Mouse (Mus musculus): Measurements from ENCODE around the gene Notch1.

Gene Notch1

GRCm38 (mm10) chr2:26516275-26516674 lies at the start of gene Notch1:
Notch1 (minus strand) TSS chr2:26516663.
- DNase-seq (ENCODE audit: low read depth, low spot score): no peak

DNA sequence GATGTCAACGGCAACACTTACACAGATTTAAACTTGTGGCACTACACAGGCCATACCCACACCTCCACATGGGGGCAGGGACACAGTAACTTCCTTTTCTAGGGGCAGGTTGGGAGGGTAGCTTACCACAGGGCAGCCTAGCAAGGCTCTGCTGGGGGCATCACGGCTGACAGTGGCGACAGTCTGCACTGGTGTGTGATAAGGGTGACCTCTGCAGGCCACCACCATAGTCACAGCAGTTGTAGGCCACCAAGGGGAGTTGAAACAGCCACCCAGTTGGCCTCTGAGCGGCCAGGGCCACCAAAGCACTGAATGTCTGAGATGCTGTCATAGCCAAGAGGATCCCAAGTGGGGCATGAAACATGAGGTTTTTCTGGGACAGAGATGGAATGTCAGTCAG lies 49.8 kb upstream of the Notch1 start:
- DNase-seq (ENCODE audit: low read depth, low spot score): no peak

- DNase-seq (ENCODE audit: low read depth, low spot score): no peak
Observed at GRCm38 (mm10) chr2:26561351-26562016, 45.0 kb upstream of the Notch1 start.

DNA sequence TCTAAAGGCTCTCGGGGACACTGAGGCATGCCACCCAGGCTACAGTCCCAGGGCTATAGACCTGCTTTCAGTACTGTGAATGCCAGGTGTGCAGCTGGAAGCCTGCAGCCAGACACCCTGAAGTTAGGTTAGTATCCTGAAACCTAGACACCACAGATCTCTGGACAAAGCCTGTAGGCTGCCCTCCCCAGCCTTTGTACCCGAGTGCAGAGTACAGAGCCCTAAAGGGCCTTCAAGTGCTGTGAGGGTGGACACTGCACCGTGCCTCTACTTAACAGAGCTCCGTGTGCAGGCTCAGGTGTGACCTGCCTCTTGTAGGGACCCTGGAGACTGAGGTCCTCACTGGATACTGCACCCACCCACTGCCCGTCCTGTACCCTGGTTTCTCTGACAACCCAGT lies 44.0 kb upstream of the Notch1 start:
- no peak for DNase-seq (ENCODE audit: low read depth, low spot score)

- no peak for DNase-seq (ENCODE audit: low read depth, low spot score)
Observed at GRCm38 (mm10) chr2:26556535-26556993, 40.1 kb upstream of the Notch1 start.

DNA sequence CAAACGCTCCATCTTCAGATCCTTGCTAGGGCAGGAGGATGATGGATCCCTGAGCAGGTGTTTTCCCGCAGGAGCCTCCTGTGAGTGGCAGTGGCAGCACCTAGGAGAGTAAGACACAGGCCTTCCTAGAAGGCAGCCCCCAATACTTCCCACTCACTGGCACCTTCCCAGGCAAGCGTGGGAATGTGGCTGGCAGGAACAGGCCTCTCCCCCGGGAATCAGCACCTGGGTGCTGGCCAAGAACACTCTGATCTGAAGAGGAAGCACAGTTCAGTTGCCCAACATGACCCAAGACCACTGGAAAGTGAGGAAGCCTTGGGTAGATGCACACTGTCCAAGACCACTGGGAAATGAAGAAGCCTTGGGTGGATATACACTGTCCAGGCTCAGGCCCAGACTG lies 38.6 kb upstream of the Notch1 start:
- no peak for DNase-seq (ENCODE audit: low read depth, low spot score)

GRCm38 (mm10) chr2:26553904-26554303 lies 37.4 kb upstream of the Notch1 start:
- DNase-seq (ENCODE audit: low read depth, low spot score): no peak

GRCm38 (mm10) chr2:26552066-26552465 lies 35.6 kb upstream of the Notch1 start:
- DNase-seq (ENCODE audit: low read depth, low spot score): no peak

DNA sequence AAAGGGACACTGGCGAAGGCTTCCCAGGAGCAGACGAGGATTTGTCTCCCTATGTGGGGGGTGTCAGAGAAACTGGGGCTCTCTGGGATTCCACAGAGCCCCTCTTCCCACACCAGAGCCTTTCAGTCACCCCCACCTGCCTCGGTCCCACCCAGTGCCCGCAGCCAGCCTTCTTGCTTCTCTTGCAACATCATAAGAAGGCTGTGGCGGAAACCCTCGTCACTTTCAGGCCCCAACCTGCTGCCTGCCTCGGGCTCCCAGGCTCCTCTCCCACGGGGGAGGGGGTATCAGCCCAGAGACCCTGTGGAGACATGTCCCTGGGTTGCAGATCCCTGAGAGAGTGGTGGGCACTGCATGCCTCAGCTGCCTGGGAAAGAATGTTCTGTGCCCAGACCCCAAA lies 35.0 kb upstream of the Notch1 start:
- no peak for DNase-seq (ENCODE audit: low read depth, low spot score)

GRCm38 (mm10) chr2:26550777-26551176 lies 34.3 kb upstream of the Notch1 start:
- no peak for DNase-seq (ENCODE audit: low read depth, low spot score)

GRCm38 (mm10) chr2:26550205-26550604 lies 33.7 kb upstream of the Notch1 start:
- DNase-seq (ENCODE audit: low read depth, low spot score): no peak

- no peak for DNase-seq (ENCODE audit: low read depth, low spot score)
Observed at GRCm38 (mm10) chr2:26549801-26550200, 33.3 kb upstream of the Notch1 start.

GRCm38 (mm10) chr2:26547481-26547880 lies 31.0 kb upstream of the Notch1 start:
- DNase-seq (ENCODE audit: low read depth, low spot score): no peak

GRCm38 (mm10) chr2:26544265-26544664 lies 27.8 kb upstream of the Notch1 start:
- no peak for DNase-seq (ENCODE audit: low read depth, low spot score)

DNA sequence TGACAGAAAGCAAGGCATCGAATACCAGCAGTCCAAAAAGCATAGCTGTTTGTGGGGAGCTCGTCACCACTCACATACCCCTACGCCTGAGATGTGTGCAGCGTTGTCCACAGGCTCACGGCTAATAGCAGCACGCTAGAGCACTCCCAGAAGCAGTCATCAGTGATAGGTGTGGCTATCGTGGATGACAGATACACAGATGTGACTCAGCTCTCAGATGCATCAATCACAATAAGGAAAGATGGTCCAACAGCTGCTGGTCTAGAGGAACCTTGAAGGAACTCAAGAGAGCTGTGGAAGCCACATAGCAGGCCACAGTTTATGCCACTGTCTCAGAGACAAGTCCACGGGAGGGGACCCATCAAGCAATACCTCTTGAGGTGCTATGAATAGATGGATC lies 27.3 kb upstream of the Notch1 start:
- DNase-seq (ENCODE audit: low read depth, low spot score): no peak

GRCm38 (mm10) chr2:26543155-26543554 lies 26.7 kb upstream of the Notch1 start:
- DNase-seq (ENCODE audit: low read depth, low spot score): no peak

- no peak for DNase-seq (ENCODE audit: low read depth, low spot score)
Observed at GRCm38 (mm10) chr2:26541258-26541910, 24.9 kb upstream of the Notch1 start.

DNA sequence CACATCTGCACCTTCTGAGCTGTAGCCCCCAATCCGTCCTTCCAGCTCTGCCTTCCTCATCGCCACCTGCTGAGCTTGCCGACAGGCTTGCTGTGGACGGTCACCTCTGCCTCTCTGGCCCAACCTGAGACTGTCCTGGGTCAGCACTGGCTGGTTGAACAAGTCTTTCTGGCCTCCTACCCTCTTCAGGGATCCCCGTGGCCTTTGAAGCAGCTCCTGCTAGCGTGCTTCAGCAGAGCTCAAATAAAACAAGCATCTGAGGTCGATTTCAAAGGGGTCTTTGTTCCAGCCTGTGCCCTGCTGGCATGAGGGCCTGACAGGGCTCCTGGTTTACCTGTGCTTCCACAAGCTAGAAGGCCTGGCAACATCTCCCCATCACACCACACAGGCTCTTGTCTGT lies 24.3 kb upstream of the Notch1 start:
- no peak for DNase-seq (ENCODE audit: low read depth, low spot score)

DNA sequence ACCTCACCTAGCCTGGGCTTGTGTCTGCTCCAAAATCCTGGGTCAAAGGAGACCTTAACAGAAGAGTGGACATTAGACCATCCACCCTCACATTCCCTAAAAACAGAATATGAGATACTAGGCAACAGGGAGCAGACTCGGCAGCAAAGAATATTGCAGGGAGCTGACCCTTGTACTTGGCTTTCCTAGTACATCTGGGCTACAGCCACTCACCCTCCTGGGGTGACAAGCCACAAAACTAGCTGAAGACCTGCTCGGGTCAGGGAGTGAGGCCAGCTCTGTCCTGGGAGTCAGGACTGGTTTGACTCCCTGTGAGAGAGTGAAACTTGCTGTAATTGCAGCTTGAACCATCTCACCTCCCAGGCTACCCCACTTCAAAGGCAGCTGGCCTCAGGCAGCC lies 23.1 kb upstream of the Notch1 start:
- DNase-seq (ENCODE audit: low read depth, low spot score): no peak

DNA sequence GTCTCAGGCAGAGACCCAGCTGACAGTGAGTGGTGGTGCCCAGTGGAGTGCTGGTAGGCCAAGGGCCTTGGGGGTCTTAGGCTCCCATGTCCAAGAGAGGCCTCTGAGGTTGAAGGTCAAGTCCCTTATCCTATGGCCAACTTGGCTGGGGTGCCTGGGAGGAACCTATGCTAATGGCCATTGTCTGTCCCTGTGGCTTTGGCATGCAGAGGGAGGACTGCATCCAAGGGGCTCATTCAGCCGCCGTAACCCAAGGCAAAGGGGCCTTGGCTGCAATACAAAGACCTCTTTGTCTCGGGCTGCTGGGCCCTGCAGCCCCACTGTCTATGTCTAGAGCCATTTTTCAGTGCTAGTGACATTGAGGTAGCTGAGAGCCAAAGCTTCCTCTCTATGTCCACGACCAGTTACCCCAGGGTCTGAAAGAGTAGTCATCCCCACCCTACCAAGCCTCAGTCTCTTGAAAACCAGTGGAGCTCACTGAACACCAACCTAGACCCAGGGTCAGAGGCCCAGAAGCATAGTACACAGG lies 19.1 kb upstream of the Notch1 start:
- no peak for DNase-seq (ENCODE audit: low read depth, low spot score)

GRCm38 (mm10) chr2:26534616-26535015 lies 18.2 kb upstream of the Notch1 start:
- DNase-seq (ENCODE audit: low read depth, low spot score): no peak

DNA sequence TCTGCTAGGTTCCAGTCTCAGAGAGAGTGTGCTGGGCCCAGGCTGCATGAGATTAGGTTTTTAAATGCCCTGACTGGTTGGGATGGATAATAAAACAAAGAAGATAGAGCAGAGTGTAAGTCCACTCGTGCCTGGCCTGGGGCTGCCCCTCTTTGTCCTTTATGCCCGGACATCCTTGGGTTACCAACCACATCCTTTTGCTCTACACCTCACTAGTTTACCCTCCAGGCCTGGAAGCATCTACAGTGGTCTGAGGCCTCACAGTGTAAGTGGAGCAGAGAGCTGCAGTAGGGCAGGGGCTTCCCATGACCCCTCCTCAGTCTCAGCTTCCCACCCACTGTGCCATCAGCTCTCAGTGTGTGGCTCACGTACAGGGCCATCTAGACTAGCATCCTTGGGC lies 17.7 kb upstream of the Notch1 start:
- no peak for DNase-seq (ENCODE audit: low read depth, low spot score)

DNA sequence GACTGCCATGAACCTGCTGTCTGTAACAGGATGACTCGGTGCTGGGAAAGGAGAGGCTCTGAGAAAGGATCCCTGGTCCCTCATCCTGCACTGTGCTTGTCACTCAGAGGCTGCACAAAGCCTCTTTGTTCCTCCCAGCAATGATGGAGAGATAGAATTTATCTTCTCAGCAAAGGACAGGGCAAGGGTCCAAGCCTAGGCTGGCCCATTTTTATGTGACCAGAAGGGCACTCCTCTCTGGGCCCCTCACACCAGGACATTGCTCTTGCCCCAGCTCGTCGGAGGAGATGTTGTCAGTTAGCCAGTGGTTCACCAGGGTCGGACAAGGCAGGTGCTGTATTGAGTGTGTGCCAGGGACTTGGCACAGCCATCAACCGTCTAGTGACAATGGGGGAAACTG lies 16.8 kb upstream of the Notch1 start:
- DNase-seq (ENCODE audit: low read depth, low spot score): no peak

Data from c-Kit-negative CD71-positive TER-119-positive erythroid progenitor cells, embryonic 14.5 days (primary cell).